Mouse (Mus musculus): ENCODE measurements at regions not wholly inside any gene's neighbourhood (a gene's known extent, or its start where the extent isn't known, plus 50 kb on each side); places are given as distances from the start of the nearest gene placed in this dataset.

GRCm38 (mm10) chr3:82207321-82207720 lies 61.7 kb upstream of the Gucy1a1 start:
- no peak for ATAC-seq (ENCODE audit: low TSS enrichment)

Measured in frontal cortex, adult (tissue).